Mouse (Mus musculus) lung, embryonic 16.5 days (tissue): Measurements from ENCODE around the gene Cfap43. TPM values are rescaled to one million over a fixed set of nuclear protein-coding genes. Genes with fewer than 3 reads are reported as not detected.
A peak's percentile ranks its signal among the peaks of the same experiment; 100 is the strongest.

Source experiments
- ATAC-seq: fragments of 200-750 bp; cut with Nextera tagmentation; 2 replicates; pipeline ENCODE4 v1.8.0; 2017; ENCODE audit warnings: low read depth, mild to moderate bottlenecking, moderate library complexity
- H3K27ac ChIP-seq: fragments of 300-500 bp; sonication (generic); 2 replicates; pipeline ENCODE4 v1.5.1; 2014; ENCODE audit warnings: mild to moderate bottlenecking, control low read depth, low read length
- H3K27me3 ChIP-seq: fragments of 300-500 bp; sonication (generic); 2 replicates; pipeline ENCODE4 v1.6.1; 2014; ENCODE audit warnings: low read depth, low read length, mixed read lengths; ENCODE audit not compliant: control insufficient read depth, insufficient read depth
- H3K36me3 ChIP-seq: fragments of 300-500 bp; sonication (generic); 2 replicates; pipeline ENCODE4 v1.6.1; 2014; ENCODE audit warnings: low read length; ENCODE audit not compliant: control insufficient read depth, insufficient read depth
- H3K4me1 ChIP-seq: fragments of 300-500 bp; sonication (generic); replicated peaks from 2 replicates; pipeline ENCODE4 v1.6.1; 2014; ENCODE audit warnings: low read length, mixed read lengths; ENCODE audit not compliant: control insufficient read depth, insufficient read depth
- H3K4me2 ChIP-seq: fragments of 300-500 bp; sonication (generic); 2 replicates; pipeline ENCODE4 v1.6.1; 2014; ENCODE audit warnings: low read depth, low read length, control low read depth
- H3K4me3 ChIP-seq: fragments of 300-500 bp; sonication (generic); 2 replicates; pipeline ENCODE4 v1.5.1; 2014; ENCODE audit warnings: mild to moderate bottlenecking, low read length, control low read depth
- H3K9ac ChIP-seq: fragments of 300-500 bp; sonication (generic); 2 replicates; pipeline ENCODE4 v1.6.1; 2014; ENCODE audit warnings: low read length, control low read depth
- H3K9me3 ChIP-seq: fragments of 300-500 bp; sonication (generic); 2 replicates; pipeline ENCODE4 v1.6.1; 2016; ENCODE audit warnings: low read length; ENCODE audit not compliant: control insufficient read depth
- WGBS: fragments of 180-500 bp; shearing (Covaris S2); extraction: QIAGEN DNeasy Blood & Tissue Kit; methylation state at CpG from one replicate; pipeline ENCODE4 v1.1.7; 2014; 5-methylcytosine and 5-hydroxymethylcytosine counted together
- polyA plus RNA-seq: library from polyadenylated mRNA; unstranded; fragments of >200 nt; fragmentation: Nextera tagmentation; extraction: Ambion mirVana; gene quantifications from 2 replicates; pipeline ENCODE4 v1.2.1, GENCODE M21; 2015

Cfap43 gene
- polyA plus RNA-seq, 1 experiment from 2014 or later: 1.7 TPM

DNA sequence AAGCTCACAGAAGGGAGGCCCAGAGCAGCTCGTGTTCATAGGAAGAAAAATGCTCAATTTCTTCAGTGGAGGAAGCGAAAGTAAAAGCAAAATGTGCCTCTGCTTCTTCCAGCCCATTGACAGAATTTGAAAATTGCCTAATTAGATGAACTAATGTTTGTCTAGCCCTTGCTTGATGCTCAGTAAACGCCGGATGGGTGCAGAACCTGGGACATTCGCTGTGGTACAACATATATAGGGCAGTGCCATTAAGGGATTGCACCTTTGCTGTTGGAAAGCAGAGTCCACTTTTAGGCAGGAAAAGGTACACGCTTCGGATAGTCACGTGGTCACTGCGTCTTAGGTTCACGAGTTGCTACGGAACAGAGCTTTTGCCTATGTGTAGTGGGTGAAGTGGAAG lies 17.4 kb upstream of the Cfap43 start:
- Histone ChIP-seq H3K4me1 (peaks cover 6% of the 10 kb centered on the region), H3K27me3 (peaks cover 9% of the 10 kb centered on the region; the same call in 1 of the 2 replicates), H3K4me2 (no peak overlapping the region), H3K36me3 (no peaks in the 10 kb centered on the region), H3K4me3 (no peak overlapping the region), H3K9ac (no peak overlapping the region), H3K27ac (no peak overlapping the region), H3K9me3 (no peaks in the 10 kb centered on the region; the same call in 1 of the 2 replicates)
- 85% methylated on average over 11 of the region's 11 CpGs for WGBS
- ATAC-seq: no peak

DNA sequence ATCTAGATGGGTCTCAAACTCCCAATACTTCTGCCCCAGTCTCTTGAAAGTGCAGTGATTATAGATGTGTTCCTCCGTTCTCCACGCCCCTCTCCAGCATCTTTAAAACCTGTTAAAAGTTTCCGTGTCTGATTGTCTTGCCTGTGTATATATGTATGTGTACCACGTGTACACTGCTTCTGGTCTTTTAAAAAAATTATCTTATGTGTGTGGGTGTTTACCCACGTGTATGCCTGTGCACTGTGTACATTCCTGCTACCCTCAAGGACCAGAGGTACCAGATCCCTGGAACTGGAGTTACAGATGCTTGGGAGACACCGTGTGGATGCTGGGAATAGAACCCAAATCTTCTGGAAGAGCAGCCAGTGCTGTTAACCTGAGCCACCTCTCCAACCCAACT lies 16.4 kb upstream of the Cfap43 start:
- Histone ChIP-seq H3K36me3 (no peaks in the 10 kb centered on the region), H3K27me3 (peaks cover 9% of the 10 kb centered on the region; the same call in 1 of the 2 replicates), H3K4me1 (peaks cover 11% of the 10 kb centered on the region), H3K27ac (no peak overlapping the region), H3K4me2 (no peak overlapping the region), H3K9ac (no peak overlapping the region), H3K4me3 (no peak overlapping the region), H3K9me3 (no peaks in the 10 kb centered on the region; the same call in 1 of the 2 replicates)
- ATAC-seq: no peak
- 67% methylated on average over 6 of the region's 6 CpGs for WGBS

DNA sequence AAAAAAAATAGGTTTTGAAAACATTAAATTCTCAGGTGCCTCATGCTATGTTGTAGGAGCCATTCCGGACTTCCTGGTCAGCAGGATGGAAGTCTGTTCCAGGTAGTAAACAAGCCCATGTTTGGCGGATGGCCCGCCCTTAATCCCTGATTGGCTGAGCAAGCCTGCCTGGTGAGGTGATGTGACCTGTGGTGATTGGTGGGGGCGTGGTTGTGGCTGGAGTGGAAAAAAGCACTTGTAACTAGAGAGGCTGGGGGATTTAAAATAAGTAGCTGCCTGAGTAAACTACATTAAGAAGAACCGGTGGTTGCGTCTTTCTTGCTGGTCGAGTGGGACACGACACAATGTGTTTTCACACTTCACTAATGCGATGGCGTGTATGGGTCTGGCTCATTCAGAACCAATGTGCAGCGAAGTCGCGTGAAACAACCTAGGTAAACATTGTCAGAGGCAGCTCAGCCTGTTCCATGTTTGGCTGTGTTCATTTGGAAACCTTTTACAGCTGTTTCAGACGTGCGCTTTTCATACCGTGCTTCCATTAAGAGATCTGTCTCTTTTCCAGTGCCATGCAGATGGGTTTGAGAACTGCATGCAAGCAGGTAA lies 15.7 kb upstream of the Cfap43 start:
- Histone ChIP-seq H3K9ac (no peak overlapping the region), H3K4me2 (no peak overlapping the region), H3K4me3 (no peak overlapping the region), H3K9me3 (no peaks in the 10 kb centered on the region; the same call in 1 of the 2 replicates), H3K27me3 (peaks cover 3% of the 10 kb centered on the region; the same call in 1 of the 2 replicates), H3K4me1 (peaks cover 18% of the 10 kb centered on the region), H3K27ac (no peak overlapping the region), H3K36me3 (no peaks in the 10 kb centered on the region)
- 52% methylated on average over 16 of the region's 16 CpGs for WGBS
- ATAC-seq: no peak

DNA sequence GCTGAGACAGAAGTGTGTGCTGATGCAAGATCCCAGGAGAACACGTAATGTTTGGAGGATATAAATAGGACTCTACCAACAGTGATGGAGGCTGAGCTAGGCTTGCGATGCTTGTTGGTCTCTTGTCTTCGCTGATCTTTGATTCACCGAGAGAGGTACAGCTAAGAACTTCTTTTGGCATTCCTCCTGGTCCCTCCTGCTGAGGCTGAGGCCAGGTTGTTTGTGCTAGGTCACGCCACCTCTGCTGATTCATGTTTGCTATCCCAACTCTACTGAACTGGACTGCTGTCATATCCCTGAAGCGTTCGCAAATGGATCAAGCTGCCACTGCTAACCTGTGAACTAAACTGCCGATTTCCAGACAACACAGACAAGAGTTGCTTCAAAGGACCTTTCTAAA lies 15.1 kb upstream of the Cfap43 start:
- no peak for ATAC-seq

DNA sequence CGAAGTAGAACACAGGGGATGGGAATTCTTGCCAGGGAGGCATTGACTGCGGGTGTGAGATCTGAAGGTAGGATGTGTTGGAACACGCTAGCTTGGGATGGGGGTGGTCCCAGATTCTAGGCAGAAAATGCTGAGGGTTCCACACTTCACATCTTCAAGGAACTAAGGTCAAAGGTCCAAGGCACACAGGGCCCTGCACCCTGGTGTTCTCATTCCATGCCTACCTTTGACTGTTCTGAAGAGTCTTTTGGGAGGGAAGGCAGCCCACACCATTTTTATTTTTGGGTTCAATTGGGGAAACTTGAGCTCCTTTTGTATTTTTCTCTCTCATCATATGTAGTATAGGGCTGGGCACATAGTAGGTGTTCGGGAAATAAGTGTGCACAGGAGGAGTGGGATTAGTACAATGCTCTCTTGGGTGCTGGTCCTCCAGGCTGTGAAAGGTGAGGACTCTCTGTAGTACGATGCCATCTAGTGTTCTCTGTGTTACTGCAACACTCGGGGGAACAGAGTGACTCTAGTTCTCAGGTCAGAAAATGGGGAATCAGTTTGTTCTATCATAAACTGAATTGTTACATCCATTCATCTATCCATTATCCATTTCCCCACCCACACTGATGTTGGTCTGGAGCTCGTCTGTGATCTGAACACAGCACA lies 13.0 kb upstream of the Cfap43 start:
- H3K27me3 ChIP-seq: no peaks in the 10 kb centered on the region
- no peaks in the 10 kb centered on the region; the same call in 1 of the 2 replicates for H3K9me3 ChIP-seq
- no peaks in the 10 kb centered on the region for H3K36me3 ChIP-seq
- no peak overlapping the region for H3K4me3 ChIP-seq
- H3K4me2 ChIP-seq: no peak overlapping the region
- no peak overlapping the region for H3K9ac ChIP-seq
- H3K4me1 ChIP-seq: peaks cover 15% of the 10 kb centered on the region
- WGBS: 40% methylated on average over 7 of the region's 7 CpGs
- peak; percentile 63 for ATAC-seq
- no peak overlapping the region for H3K27ac ChIP-seq

More for the DNA sequence above, 15.1 kb upstream of the Cfap43 start:
- Histone ChIP-seq H3K36me3 (no peaks in the 10 kb centered on the region), H3K4me1 (peaks cover 21% of the 10 kb centered on the region), H3K4me2 (no peak overlapping the region), H3K9me3 (no peaks in the 10 kb centered on the region; the same call in 1 of the 2 replicates), H3K9ac (no peak overlapping the region), H3K27ac (no peak overlapping the region), H3K27me3 (peaks cover under 1% of the 10 kb centered on the region; the same call in 1 of the 2 replicates), H3K4me3 (no peak overlapping the region)
- 87% methylated on average over 8 of the region's 8 CpGs for WGBS

DNA sequence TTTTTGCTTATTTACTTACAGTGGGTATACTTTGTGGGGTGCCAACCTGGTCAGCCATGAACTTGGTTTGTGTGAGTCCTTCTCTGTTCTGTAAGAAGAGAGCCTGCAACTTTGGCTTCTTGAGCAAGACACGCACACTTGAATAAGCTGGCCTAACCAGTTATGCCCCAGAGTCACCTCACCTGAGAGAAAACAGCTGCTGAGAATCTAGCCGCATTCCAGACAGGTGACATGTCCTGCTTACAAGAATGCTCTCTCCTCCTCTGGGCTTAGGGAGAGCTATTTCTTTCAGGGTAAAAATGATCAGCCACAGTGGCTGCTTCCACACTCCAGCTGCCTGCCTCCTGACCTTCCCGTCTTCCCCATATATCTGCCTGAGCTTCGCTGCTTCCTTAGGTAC lies 10.0 kb upstream of the Cfap43 start:
- Histone ChIP-seq H3K9ac (no peak overlapping the region; the same call in 1 of the 2 replicates), H3K4me2 (no peak overlapping the region), H3K27me3 (no peaks in the 10 kb centered on the region), H3K4me1 (peaks cover 19% of the 10 kb centered on the region), H3K36me3 (no peaks in the 10 kb centered on the region), H3K27ac (peak overlapping the region; percentile 75), H3K4me3 (no peak overlapping the region), H3K9me3 (no peaks in the 10 kb centered on the region; the same call in 1 of the 2 replicates)
- ATAC-seq: peak; percentile 82
- WGBS: 46% methylated on average over 4 of the region's 4 CpGs

DNA sequence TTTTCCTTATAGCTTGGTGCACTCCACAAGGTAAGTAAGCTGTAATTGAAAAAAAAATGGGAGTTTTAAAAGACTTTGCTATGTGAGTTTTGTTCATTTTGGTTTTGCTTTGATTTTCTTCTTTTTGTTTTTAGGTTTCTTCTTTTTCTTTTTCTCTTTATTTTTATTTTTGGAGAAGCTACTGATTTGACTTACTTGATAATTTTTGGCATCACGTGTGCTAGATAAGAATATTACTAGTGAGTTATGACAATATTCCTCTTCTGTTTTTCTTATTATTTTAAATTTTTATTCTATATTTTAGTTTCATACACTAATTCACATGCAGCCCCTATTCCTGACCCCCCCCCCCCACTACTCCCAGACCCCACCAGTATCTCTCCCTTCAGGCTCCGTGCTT lies 7.9 kb upstream of the Cfap43 start:
- Histone ChIP-seq H3K27me3 (no peaks in the 10 kb centered on the region), H3K4me1 (peaks cover 19% of the 10 kb centered on the region), H3K9ac (no peak overlapping the region), H3K4me3 (no peak overlapping the region), H3K27ac (no peak overlapping the region), H3K4me2 (no peak overlapping the region), H3K9me3 (no peaks in the 10 kb centered on the region), H3K36me3 (no peaks in the 10 kb centered on the region)
- no peak for ATAC-seq
- WGBS: 63% methylated on average over 2 of the region's 2 CpGs

DNA sequence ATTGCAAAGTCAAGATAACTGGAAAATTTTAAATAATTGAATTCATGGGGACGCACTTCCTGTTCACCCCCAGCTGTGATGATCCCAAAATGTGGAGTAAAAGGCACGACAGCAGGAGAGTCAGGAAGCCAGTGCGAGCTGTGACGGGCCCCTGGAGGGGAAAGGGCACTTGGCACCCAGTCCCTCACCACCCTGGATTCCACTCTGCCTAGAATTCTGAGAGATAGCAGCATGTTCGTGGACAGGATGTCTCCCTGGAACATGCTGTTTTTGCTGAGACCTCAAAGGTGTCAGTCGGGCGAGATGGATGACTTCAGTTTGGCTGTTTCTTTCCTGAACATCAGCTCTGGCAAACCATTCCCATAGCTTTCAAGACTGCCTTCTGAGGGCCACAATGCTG lies 6.7 kb upstream of the Cfap43 start:
- Histone ChIP-seq H3K9ac (no peak overlapping the region), H3K4me2 (no peak overlapping the region), H3K4me1 (peaks cover 15% of the 10 kb centered on the region), H3K4me3 (no peak overlapping the region), H3K27me3 (no peaks in the 10 kb centered on the region), H3K9me3 (no peaks in the 10 kb centered on the region), H3K27ac (no peak overlapping the region), H3K36me3 (no peaks in the 10 kb centered on the region)
- ATAC-seq: no peak
- 49% methylated on average over 7 of the region's 7 CpGs for whole genome bisulfite sequencing

DNA sequence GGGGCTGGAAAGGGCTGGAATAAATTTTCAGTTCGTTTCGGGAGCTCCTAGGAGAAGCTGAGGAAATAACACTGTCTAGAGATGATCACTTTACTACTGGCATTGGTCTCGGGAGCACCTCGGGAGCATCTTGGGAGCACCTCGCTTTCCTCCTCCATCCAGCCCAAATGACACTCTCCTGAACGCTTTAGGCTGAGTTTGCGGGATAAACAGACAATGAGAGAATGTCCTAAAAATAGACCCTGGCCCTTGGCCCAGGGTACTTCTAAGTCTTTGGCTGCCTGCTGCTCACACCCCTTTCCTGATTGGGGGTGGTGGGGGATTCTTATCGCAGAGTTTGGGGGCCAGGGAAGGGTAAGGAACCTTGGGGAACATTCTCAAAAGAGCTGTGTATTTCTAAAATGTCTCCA lies 884 bp upstream of the Cfap43 start:
- ATAC-seq: peak; percentile 39
- peak overlapping the region; percentile 73 for H3K4me2 ChIP-seq
- H3K27me3 ChIP-seq: no peaks in the 10 kb centered on the region
- 0% methylated on average over 8 of the region's 8 CpGs for WGBS
- H3K27ac ChIP-seq: peak overlapping the region; percentile 97
- no peaks in the 10 kb centered on the region for H3K9me3 ChIP-seq
- H3K36me3 ChIP-seq: no peaks in the 10 kb centered on the region
- peak overlapping the region; percentile 89 for H3K4me3 ChIP-seq
- H3K9ac ChIP-seq: peak overlapping the region; percentile 91
- peaks cover 30% of the 10 kb centered on the region for H3K4me1 ChIP-seq
